Mouse (Mus musculus) kidney, postnatal 0 days (tissue): ENCODE results near the gene Ksr2. TPM values are rescaled to one million over a fixed set of nuclear protein-coding genes. Genes with fewer than 3 reads are reported as not detected.

Experiments used
- ATAC-seq: fragments of 200-750 bp; cut with Nextera tagmentation; replicated peaks from 2 replicates; pipeline ENCODE4 v1.8.0; 2017; ENCODE audit warnings: low read depth, moderate number of reproducible peaks, moderate TSS enrichment, moderate library complexity; ENCODE audit not compliant: low FRiP score
- DNase-seq: peaks from one replicate; pipeline ENCODE4 v3.0.0-alpha.2; 2016; ENCODE audit warnings: low spot score
- H3K27ac ChIP-seq: fragments of 300-500 bp; sonication (generic); 2 replicates; pipeline ENCODE4 v1.5.1; 2014; ENCODE audit warnings: mild to moderate bottlenecking
- H3K27me3 ChIP-seq: fragments of 300-500 bp; sonication (generic); 2 replicates; pipeline ENCODE4 v1.6.1; 2014; ENCODE audit warnings: low read length, mixed read lengths; ENCODE audit not compliant: insufficient read depth
- H3K36me3 ChIP-seq: fragments of 300-500 bp; sonication (generic); 2 replicates; pipeline ENCODE4 v1.6.1; 2014; ENCODE audit warnings: low read length, mixed read lengths; ENCODE audit not compliant: insufficient read depth
- H3K4me1 ChIP-seq: fragments of 300-500 bp; sonication (generic); replicated peaks from 2 replicates; pipeline ENCODE4 v1.6.1; 2014; ENCODE audit warnings: antibody characterized with exemption, low read length, mixed read lengths; ENCODE audit not compliant: insufficient read depth
- H3K4me2 ChIP-seq: fragments of 300-500 bp; sonication (generic); 2 replicates; pipeline ENCODE4 v1.6.1; 2014; ENCODE audit warnings: mild to moderate bottlenecking, low read length, moderate library complexity, mixed read lengths
- H3K4me3 ChIP-seq: fragments of 300-500 bp; sonication (generic); replicated peaks from 2 replicates; pipeline ENCODE4 v1.5.1; 2014; ENCODE audit warnings: low read depth, low read length
- H3K9ac ChIP-seq: fragments of 300-500 bp; sonication (generic); 2 replicates; pipeline ENCODE4 v1.6.1; 2014; ENCODE audit warnings: low read depth, low read length
- H3K9me3 ChIP-seq: fragments of 300-500 bp; sonication (generic); replicated peaks from 2 replicates; pipeline ENCODE4 v1.6.1; 2016; ENCODE audit warnings: low read length, inconsistent platforms, mixed read lengths
- CTCF ChIP-seq: IDR thresholded peaks from 2 replicates; pipeline ENCODE4 v1.5.1; 2016; ENCODE audit warnings: antibody characterized with exemption, low read depth, mild to moderate bottlenecking, moderate library complexity
- WGBS: fragments of 180-500 bp; shearing (Covaris S2); extraction: QIAGEN DNeasy Blood & Tissue Kit; methylation state at CpG from one replicate; pipeline ENCODE4 v1.1.7; 2014; 5-methylcytosine and 5-hydroxymethylcytosine counted together
- polyA plus RNA-seq: library from polyadenylated mRNA; unstranded; fragments of >200 nt; fragmentation: Nextera tagmentation; extraction: Ambion mirVana; gene quantifications from 2 replicates; pipeline ENCODE4 v1.2.1, GENCODE M21; 2015

Ksr2 gene
- polyA plus RNA-seq, 1 experiment from 2014 or later, result 0.71 TPM

DNA sequence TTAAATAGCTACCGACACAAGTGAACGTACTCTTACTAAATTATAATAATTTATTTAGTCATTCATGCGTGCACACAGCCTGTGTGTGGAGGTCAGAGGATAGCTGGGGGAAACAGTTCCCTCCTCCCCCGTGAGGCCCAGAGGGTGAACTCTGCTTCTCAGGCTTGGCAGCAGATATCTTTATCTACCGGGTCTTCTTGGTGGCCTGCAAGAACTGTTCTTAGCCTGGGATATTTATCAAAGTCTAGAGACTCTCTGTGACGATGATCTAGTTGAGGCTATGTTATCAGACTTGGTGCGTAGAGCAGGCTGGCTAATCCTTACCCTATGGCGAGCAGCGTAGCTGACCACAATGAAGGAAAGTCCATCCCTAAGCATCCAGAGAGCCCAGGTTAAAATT lies 45.1 kb downstream of the Ksr2 start:
- no peak for TF ChIP-seq CTCF
- no peaks in the 10 kb centered on the region for H3K36me3 ChIP-seq
- no peak overlapping the region for H3K27ac ChIP-seq
- H3K9ac ChIP-seq, result no peak overlapping the region
- no peaks in the 10 kb centered on the region for H3K9me3 ChIP-seq
- no peak for ATAC-seq
- H3K4me2 ChIP-seq, result no peak overlapping the region
- no peak overlapping the region for H3K4me3 ChIP-seq
- DNase-seq, result no peak
- 54% methylated on average over 9 of the region's 9 CpGs for WGBS
- H3K27me3 ChIP-seq, result no peaks in the 10 kb centered on the region
- no peaks in the 10 kb centered on the region for H3K4me1 ChIP-seq

DNA sequence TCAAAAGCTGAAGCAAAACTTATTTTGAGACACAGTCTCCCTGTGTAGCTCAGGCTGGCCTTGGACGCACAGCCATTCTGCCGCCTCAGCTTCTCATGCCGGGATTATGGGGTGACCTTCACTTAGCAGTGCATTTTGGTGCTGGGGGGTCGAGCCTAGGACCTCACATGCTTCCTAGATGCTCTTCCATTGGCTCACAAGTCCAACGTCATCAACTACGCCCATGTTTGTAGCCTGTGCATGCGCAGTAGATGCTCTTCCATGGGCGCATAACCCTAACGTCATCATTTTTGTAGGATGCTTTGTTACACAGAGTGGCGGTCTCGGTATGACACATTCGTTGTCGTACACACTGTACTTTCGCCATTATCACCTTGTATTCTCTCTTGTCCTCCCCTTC lies 46.5 kb downstream of the Ksr2 start:
- no peaks in the 10 kb centered on the region for H3K36me3 ChIP-seq
- no peaks in the 10 kb centered on the region for H3K9me3 ChIP-seq
- H3K9ac ChIP-seq, result no peak overlapping the region
- no peak for ATAC-seq
- DNase-seq, result no peak
- H3K4me2 ChIP-seq, result no peak overlapping the region
- H3K4me3 ChIP-seq, result no peak overlapping the region
- 94% methylated on average over 14 of the region's 14 CpGs for WGBS
- no peaks in the 10 kb centered on the region for H3K4me1 ChIP-seq
- no peaks in the 10 kb centered on the region for H3K27me3 ChIP-seq
- H3K27ac ChIP-seq, result no peak overlapping the region
- no peak for TF ChIP-seq CTCF

DNA sequence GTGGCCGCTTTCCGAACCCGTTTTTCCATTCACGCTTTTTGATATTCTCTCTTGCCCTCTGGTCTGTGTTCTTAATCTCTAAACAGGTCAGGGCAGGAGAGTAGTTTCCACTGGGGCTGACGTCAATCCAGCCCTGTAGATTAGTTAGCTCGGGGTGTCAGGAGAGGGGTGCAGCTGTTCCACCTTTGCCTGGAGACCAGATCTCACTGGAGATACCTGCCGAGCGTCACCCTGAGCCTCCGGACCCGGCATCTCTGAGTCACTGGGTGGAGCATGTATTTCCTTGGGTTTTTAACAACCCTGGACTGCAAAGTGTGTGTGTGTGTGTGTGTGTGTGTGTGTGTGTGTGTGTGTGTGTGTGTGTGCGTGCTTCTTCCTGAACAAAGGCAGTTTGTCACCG lies 53.3 kb downstream of the Ksr2 start:
- no peaks in the 10 kb centered on the region for H3K4me1 ChIP-seq
- ATAC-seq (no peak; the same call in 1 of the 2 replicates), DNase-seq (no peak)
- H3K36me3 ChIP-seq, result no peaks in the 10 kb centered on the region
- no peak overlapping the region for H3K9ac ChIP-seq
- no peak overlapping the region for H3K4me3 ChIP-seq
- H3K27me3 ChIP-seq, result no peaks in the 10 kb centered on the region
- no peak for TF ChIP-seq CTCF
- 56% methylated on average over 12 of the region's 12 CpGs for WGBS
- no peaks in the 10 kb centered on the region for H3K9me3 ChIP-seq
- no peak overlapping the region for H3K4me2 ChIP-seq
- H3K27ac ChIP-seq, result no peak overlapping the region

DNA sequence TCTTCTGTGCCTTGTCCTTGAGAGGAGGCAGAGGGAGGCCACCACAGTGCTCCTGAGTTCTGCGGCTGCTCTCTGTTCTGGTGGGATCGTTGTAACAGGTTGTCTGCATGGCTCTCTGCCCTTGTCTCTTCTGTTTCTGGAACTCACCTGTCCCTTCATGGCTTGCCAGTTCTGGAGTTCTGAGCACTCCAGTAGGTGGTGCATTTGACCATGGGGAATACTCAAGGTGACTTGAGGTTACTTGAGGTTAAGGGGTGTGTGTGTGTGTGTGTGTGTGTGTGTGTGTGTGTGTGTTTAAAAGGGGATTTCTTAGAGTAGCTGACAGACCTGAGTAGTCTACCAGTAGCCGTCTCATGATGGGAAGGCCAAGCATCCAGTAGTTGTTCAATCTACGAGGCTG lies 55.2 kb downstream of the Ksr2 start:
- no peaks in the 10 kb centered on the region for H3K27me3 ChIP-seq
- no peak for TF ChIP-seq CTCF
- H3K9ac ChIP-seq, result no peak overlapping the region
- no peak overlapping the region for H3K4me2 ChIP-seq
- no peaks in the 10 kb centered on the region for H3K4me1 ChIP-seq
- WGBS, result 84% methylated on average over 4 of the region's 4 CpGs
- H3K36me3 ChIP-seq, result no peaks in the 10 kb centered on the region
- DNase-seq (no peak), ATAC-seq (no peak)
- H3K27ac ChIP-seq, result no peak overlapping the region
- H3K4me3 ChIP-seq, result no peak overlapping the region
- no peaks in the 10 kb centered on the region for H3K9me3 ChIP-seq

DNA sequence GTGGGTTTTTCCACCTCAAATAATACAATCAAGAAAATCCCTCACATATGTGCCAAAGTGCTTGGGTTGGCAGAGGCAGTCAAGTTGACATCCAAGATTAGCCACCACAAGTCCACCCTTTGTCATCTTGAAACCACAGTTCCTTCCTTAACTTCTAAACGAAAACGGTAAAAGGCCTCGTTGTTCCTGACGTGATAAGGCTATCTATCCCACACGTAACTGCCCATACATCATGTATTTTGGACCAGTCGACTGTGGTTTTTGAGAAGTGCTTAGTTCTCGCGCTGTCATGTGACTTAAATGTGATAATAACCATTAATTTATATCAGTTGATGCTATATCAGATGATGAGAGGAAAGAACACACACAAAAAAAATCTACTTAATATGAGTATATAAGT lies 55.8 kb downstream of the Ksr2 start:
- no peak overlapping the region for H3K4me3 ChIP-seq
- 86% methylated on average over 8 of the region's 8 CpGs for WGBS
- H3K4me1 ChIP-seq, result no peaks in the 10 kb centered on the region
- DNase-seq, result no peak
- no peak overlapping the region for H3K4me2 ChIP-seq
- no peaks in the 10 kb centered on the region for H3K36me3 ChIP-seq
- no peak overlapping the region for H3K27ac ChIP-seq
- no peak overlapping the region for H3K9ac ChIP-seq
- ATAC-seq, result no peak
- no peaks in the 10 kb centered on the region for H3K9me3 ChIP-seq
- H3K27me3 ChIP-seq, result no peaks in the 10 kb centered on the region
- TF ChIP-seq CTCF, result no peak

DNA sequence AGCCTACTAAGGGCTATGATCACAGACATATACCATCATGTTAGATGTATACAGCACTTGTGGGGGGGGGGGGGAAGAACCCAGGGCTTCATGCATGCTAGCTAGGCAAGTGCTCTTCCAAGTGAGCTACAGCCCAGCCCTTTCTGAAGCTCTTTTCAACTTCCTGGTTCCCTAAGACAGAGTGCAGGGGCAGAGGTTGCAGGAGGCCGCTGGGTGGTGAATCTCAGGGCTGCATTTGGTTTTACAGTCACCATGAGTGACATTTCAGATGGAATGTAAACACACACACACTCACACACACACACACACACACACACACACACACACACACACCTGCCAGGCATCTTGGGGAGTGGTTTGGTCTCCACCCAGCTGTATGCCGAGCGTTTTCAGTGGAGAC lies 67.4 kb downstream of the Ksr2 start:
- ATAC-seq (no peak), DNase-seq (no peak)
- Histone ChIP-seq H3K9ac (no peak overlapping the region), H3K4me2 (no peak overlapping the region), H3K36me3 (no peaks in the 10 kb centered on the region), H3K4me3 (no peak overlapping the region), H3K9me3 (no peaks in the 10 kb centered on the region), H3K27ac (no peak overlapping the region), H3K4me1 (no peaks in the 10 kb centered on the region), H3K27me3 (no peaks in the 10 kb centered on the region)
- TF ChIP-seq CTCF, result no peak
- 69% methylated on average over 3 of the region's 3 CpGs for WGBS

DNA sequence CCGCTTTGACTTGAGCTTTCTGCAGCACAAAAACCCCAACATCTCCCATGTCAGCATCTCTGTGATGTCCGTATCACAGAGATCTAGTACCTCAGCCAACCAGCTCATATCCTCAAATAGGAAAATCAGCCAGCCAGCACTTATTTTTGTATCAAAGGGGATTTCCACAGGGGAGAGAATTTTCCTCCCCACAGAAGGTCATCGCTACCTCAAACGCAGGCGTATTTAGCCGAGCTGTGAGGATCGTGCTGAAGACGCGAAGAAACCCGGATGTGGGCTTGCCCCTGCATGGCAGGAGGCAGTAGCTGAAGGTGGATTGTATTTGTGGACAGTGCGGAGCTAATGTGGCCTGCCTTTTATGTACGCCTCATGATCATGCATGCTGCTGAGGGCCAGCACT lies 67.8 kb downstream of the Ksr2 start:
- DNase-seq, result no peak
- no peak overlapping the region for H3K9ac ChIP-seq
- H3K27ac ChIP-seq, result no peak overlapping the region
- no peak overlapping the region for H3K4me2 ChIP-seq
- no peaks in the 10 kb centered on the region for H3K4me1 ChIP-seq
- no peaks in the 10 kb centered on the region for H3K9me3 ChIP-seq
- no peaks in the 10 kb centered on the region for H3K27me3 ChIP-seq
- ATAC-seq, result no peak
- no peak overlapping the region for H3K4me3 ChIP-seq
- WGBS, result 86% methylated on average over 12 of the region's 12 CpGs
- no peak for TF ChIP-seq CTCF
- no peaks in the 10 kb centered on the region for H3K36me3 ChIP-seq
